Mouse (Mus musculus): ENCODE results near the gene Kpna2.
"Not testable (repeated sequence)": the region's sequence is repeated elsewhere in the genome, so short reads cannot be mapped to it uniquely, and the experiment has no call there.

The Kpna2 gene

DNA sequence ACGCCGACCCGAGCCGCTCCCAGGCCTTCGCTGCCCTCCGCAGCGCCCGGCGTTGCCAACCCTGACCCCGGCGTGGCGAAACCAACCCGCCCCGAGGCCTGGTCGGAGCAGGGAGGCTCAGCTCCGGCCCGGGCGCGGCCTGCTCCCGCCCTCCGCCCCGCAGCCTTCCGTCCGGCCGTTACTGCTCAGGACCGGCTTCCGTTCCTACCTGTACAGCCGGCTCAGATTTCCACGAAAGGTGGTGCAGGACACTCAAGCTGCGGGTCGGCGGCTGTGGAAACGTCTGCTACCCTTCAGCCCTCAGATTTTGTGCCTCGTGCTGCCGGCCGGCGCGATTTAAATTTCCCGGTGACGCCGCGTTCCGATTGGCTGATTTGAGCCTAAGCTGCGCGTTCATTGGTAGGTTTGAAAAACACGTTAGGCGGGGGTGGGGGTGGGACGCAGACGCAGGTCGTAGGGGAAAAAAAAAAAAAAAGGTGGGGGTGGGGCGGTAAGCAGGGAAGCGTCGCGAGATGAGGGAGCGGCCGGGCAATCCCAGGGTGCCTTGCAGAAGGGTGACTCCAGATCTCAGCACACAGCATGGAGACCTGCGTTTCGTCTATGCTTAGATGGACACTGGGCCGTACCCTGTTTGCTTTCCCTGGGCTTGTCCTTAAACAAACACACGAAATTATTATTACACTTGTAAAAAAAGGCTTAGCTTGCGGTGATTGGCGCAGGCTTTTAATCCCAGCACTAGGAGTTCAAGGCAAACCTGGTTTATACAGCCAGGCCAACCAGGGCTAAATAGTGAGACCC lies at the start of gene Kpna2:
TSS of gene Kpna2 (minus strand) at position 391 of the 798 bp plus-strand sequence.
- peak; percentile 88 for DNase-seq

DNA sequence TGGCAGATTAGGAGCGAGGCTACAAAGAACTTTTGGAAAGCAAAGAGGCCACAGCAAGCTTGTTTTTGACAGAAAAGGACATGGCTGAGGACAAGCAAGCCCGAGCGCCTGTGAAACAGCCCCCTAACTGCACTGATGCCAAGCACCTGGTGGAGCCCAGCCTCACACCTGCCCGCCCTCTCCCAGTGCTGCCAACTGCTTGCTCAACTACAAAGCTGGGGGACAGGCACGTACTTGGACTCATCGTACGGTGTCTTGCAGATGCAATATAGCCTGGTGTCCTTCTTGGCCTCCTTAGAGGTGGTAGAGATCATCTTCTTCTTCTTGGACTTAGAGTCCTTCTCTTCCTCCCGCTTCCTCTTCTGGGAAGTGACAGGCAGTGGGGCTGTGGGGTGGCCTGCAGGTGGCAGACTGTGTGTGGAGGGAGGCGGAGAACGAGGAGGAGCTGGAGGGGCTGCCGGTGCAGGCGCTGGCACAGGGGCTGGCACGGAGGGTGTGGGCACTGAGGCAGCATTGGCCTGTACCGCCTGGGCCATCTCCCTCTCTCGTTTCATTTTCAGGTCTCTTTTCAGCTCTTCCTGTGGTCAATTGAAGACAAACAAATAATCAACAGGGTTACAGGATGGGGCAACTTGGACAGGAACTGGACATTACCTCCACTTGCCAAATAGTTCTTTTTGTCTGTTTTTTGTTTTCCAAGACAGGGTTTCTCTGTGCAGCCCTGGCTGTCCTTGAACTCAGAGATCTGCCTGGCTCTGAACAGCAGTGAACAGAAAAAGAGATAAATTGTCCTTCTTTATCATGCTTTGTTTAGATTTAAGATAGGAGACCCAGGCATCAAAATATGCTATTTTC lies 47.7 kb upstream of the Kpna2 start:
- DNase-seq = no peak

- no peak for DNase-seq
These were observed 46.2 kb upstream of the Kpna2 start for GRCm38 (mm10) chr11:107045546-107045945.

DNA sequence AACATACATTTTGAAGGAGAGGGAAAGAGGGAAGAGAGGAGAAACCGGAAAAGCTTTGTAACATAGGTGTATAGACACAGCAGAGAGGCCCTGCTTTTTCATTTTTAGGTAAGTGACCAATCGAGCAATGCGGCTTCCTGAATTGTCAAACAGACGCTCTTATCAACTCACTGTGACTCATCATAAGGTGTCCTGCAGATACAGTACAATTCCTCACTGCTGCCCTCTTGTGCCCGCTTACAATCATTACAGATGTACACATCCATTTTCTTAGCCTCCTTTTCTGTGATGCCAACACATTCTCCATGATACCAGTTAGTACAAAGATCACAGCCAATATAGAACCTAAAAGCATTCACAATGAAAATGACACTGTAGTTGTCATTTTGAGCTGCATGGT lies 45.0 kb upstream of the Kpna2 start:
- DNase-seq = peak; percentile 85 to 88

DNA sequence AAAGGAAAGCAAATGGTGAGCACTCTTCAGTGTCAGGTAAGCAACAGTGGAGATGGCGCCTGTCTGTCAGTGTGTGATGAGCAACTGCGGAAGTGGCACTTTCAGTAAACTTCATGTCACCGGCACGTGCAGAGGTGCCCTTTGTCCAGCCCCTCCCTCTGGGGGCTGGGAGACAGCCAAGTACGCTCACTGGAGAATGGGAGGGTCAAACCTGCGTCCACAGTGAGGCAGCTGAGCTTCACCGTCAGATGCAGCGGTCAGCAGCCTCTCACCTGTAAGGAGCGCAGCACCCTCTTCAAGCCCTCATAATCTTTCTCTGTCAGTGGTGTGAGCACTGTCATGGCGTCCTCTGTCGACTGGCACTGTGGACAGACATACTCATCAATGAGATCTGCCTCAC lies 44.0 kb upstream of the Kpna2 start:
- no peak for DNase-seq

DNA sequence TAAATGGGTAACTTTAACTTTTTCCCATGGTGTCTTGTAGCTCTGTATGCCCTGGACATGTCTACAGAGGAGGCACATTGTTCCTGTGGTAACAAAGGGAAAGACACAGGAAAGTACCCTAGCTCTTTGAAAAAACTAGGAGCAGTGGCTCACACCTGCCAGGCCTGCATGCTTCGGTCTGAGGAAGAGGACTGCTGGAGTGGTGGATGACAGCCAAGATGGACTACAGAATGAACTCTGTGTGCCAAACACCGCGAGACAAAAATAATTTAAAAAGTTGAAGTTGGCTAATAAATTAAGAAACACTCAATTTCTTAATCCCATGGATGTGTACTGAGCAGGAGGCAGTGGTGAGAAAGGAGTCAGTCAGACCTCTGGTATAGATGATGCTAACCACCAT lies 42.1 kb upstream of the Kpna2 start:
- DNase-seq = no peak

DNA sequence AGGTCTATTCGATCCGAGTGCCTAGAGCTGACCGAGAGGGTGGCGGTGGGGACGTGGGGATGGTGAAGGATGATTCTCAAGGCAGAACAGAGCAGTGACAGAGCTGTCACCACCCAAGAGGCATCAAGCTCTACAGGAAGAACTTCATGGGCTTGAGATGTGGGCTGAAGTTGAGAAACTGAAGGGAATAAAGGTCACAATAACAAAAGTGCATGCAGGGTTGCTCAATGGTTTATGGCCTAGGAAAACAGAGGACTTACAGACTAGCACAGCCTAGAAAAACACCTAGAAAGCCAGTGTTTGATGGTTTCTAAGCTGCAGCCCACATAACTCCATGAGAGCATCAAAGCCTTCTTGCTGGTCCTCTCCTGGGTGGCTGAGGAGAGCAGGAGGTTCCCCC lies 40.1 kb upstream of the Kpna2 start:
- DNase-seq = no peak

DNA sequence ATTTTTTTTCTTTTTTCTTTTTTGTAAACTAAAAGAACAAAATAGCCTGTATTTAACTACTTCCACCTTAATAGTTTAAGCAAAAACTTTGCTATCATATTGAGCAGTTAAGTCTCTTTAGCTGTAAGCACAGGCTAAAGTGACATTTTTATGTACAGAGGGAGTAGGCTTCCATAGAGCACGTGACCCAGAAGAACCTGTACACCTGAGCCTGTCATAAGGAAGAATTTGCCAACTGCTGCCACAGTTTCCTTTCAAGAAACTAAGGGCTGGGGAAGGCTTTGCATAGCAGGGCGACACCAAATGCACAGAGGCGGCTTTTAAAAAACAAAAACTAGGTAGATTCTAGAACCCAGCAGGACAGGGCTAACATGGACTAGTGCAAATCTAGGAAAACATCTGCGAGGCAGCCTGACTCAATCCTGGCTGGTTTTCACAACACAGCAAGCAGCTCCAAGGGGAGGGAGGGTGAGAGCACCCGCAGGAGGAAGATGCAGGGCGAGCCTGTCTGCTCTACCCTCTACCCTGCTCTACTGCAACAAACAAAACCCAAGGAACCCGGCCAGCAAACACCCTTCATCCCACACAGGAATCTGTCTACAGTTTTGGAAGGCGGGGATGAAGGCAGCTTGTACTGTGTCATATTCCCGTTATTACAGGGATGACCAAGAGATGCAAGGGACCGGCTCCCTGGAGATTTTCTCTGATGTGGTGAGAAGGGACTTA lies 34.9 kb upstream of the Kpna2 start:
- no peak for DNase-seq

DNA sequence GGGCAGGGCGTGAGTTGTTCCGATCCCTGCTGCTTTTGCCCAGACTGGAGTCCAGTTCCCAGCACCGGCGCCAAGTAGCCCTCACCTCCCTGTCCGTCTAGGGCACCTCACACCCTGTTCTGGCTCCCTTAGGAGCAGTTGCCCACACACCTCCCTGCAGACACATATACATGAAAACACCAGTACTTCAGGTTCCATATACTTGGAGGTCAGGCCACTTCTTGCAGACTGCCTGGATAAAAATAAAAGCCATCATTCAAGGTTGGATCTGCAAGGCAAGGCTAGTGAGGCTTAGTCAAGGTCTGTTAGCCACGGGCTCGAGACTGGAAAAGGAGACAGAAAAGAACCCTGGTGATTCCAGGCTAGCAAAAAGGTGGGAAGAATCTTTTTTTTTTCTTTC lies 32.3 kb upstream of the Kpna2 start:
- no peak for DNase-seq

DNA sequence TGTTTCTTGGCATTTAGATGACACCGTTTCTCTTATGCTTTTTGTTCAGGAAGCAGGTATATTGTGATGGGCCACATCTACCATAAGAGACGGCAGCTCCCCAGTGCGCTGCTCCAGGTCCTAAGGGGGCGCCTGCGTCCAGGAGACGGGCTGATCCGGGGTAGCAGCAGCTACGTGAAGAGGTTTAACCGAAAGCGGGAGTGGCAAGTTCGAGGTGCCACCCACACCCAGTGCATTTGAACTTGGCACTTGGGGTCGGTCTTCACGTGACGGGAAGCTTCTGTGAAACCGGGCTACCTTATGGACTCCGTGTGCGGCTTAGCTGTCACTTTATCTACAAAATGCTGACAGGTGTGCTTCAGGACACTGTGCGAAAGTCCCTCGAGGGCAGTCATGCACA lies 30.2 kb upstream of the Kpna2 start:
- no peak for DNase-seq

- DNase-seq = no peak
These were observed 29.4 kb upstream of the Kpna2 start for GRCm38 (mm10) chr11:107028754-107029153.

- no peak for DNase-seq
These were observed 28.9 kb upstream of the Kpna2 start for GRCm38 (mm10) chr11:107028275-107028618.

- DNase-seq = peak; percentile 84 to 96
These were observed 28.3 kb upstream of the Kpna2 start for GRCm38 (mm10) chr11:107027431-107028274.

DNA sequence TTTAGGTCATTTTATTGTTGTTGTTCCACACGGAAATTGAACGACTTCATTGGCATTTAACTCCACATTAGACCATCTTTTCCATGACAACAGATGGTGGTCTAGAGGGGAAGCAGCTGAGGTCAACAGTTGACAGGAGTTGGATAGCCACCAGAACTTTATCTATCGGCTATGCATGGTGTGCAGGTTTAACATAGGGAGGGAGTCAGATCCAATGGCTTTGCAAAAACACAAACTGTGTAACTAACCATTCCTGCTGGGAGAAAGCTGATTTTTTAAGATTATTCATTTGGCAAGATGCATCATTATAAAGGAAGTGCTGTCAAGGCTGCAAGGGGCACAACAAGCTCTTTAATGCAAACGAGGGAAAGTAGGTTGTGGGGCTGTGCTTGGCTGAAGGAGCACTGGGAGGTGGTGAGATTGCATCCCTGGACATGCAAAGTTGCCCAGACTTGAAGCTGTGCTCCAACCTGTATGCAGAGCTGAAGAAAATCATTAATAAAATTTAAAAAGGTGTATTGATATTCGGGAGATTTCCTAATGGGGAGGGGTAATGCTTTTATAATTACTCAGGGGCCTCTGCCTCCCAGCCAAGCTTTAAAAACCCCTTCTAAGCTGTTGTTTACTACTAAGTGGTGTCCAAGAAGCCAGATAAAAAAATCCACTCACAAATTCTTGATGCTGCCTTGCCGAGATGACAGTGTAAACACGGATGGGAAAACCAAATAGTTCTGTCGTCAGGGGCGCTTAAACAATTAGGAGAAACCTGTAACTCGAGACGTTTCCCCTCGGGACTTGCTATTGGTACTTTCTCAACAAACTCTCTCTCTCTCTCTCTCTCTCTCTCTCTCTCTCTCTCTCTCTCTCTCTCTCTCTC lies 27.5 kb upstream of the Kpna2 start:
- DNase-seq = peak in 1 of 2 experiments; percentile 40

GRCm38 (mm10) chr11:107025411-107026321 lies 26.3 kb upstream of the Kpna2 start, which contains the start of gene 1810010H24Rik:
TSS of gene 1810010H24Rik (plus strand) at chr11:107025681.
- peak; percentile 47 to 58 for DNase-seq

DNA sequence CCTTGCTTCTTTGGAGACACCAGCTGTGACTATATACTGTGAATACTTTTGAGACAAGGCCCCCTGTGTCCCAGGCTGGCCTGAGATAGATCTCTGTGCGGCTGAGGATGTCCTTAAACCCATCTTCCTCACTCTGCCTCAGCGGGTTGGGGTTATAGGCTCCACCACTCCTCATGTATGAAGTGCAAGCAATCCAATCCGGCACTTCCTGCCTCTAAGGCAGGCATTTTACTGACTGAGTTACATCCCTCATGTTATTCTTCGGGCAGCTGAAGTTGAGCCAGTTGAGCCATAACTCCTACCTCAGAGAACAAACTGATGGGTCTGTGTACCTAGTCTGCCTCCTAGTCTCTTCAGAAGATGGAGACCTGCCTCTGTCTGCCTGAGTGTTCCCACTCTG lies 25.1 kb upstream of the Kpna2 start:
- DNase-seq = no peak

- no peak for DNase-seq
These were observed 22.8 kb upstream of the Kpna2 start for GRCm38 (mm10) chr11:107022050-107022683.

DNA sequence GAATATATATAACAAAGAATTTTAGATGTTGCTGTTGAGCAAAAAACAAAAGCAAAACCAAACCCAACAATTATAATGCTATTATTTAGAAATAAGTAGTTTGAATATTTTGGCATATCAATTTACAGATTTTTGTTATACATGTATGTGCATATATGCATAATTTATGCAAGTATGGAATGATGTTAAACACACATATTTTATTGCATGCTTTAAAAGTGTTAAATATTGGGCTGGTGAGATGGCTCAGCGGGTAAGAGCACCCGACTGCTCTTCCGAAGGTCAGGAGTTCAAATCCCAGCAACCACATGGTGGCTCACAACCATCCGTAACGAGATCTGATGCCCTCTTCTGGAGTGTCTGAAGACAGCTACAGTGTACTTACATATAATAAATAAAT lies 20.4 kb upstream of the Kpna2 start:
- not testable (repeated sequence) for DNase-seq

DNA sequence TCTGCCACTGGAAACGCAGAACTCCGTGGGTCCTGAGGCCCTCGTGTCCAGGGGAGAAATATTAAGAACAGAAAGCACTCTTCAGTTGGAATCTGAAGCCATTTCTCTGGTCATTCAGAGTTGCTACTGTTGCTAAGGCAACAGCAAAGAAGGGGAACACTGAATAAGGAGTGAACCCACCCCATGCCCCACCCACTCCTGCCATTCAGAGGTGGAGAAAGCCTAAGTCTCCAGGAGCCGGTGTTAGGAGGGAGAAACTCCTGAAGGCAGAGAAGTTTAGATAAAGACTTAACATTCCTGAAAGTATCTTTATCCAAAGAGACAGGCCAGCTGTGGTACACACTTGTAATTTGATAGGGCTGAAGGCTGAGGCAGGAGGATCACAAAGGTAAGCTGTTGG lies 20.0 kb upstream of the Kpna2 start:
- DNase-seq = no peak

DNA sequence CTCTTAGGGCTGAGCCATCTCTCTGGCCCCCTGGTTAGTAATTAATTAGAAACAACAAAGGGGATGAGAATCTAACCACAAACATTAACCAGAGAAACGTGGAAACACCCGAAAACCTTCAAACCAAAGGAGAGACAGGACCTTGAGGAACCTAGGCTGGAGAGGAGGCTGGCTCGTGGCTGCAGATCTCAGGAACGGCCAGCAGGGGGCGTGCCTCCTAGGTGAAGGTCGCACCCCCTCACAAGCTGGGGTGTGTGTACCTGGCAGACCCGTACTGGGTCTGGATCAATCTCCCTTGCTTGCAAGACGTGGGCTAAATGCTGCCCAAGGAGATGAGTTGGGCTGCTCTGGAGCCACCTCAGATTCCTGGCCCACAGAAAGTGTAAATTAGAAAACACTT lies 19.3 kb upstream of the Kpna2 start:
- DNase-seq = no peak
